Mouse (Mus musculus) right cerebral cortex, postnatal 25 days (tissue): ENCODE measurements at regions not wholly inside any gene's neighbourhood (a gene's known extent, or its start where the extent isn't known, plus 50 kb on each side); places are given as distances from the start of the nearest gene placed in this dataset.
"Not testable (repeated sequence)": the region's sequence is repeated elsewhere in the genome, so short reads cannot be mapped to it uniquely, and the experiment has no call there.

ENCODE experiments used
- DNase-seq: peaks from one replicate; pipeline ENCODE4 v3.0.0; 2022

- DNase-seq, result no peak
Observed at GRCm38 (mm10) chr1:136680173-136680572, 55.5 kb downstream of the Zfp281 start.

GRCm38 (mm10) chr1:136682311-136682710 is 57.6 kb downstream of the Zfp281 start:
- DNase-seq, result not testable (repeated sequence)

DNA sequence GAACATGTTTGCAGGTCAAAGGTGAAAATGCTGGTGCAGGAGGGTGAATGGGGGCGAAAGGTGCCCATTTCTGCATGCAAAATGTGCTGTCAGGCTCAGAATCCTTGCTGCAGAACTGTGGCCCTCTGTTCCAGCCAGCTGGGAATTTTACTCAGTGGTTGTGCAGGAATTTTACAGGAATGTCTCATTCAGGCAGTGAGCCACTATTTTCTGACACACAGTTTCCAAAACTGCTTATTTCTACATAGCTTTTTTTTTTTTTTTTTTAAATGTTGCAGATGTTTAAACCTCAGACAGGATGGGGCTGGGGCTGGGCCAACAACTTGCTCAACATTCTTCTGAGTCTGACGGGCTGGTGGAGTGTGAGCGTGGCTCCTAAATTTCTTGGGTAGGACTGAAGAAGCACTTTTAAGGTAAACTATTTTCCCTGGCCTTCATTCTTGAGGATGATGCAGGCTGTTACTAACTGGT is 58.4 kb downstream of the Zfp281 start:
- no peak for DNase-seq

GRCm38 (mm10) chr1:136683561-136684131 is 58.9 kb downstream of the Zfp281 start:
- DNase-seq, result no peak

GRCm38 (mm10) chr1:136684481-136684880 is 59.8 kb downstream of the Zfp281 start:
- no peak for DNase-seq

- DNase-seq, result no peak
Observed at GRCm38 (mm10) chr1:136685191-136686060, 60.7 kb downstream of the Zfp281 start.

DNA sequence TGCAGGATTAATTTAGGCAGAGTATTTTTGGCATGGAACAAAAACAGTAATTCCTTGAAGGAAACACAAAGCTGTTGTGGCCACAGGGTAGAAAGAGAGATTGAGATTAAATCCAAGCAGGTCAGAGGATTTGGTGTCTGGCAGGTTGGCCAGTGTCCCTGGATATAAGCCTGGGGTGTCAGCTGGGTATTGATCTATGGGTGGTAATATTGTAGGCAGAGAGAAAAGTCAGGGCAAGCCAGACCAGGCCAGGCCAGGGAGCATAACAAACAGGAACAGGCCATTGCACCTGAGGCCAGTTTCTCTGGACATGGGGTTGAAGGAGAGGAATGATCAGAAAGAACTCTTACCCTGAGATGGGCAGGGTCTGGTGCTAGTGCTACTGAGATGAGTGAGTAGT is 61.8 kb downstream of the Zfp281 start:
- no peak for DNase-seq

- no peak for DNase-seq
Observed at GRCm38 (mm10) chr1:136690068-136690467, 65.4 kb downstream of the Zfp281 start.

GRCm38 (mm10) chr1:136693421-136693820 is 68.7 kb downstream of the Zfp281 start:
- no peak for DNase-seq

DNA sequence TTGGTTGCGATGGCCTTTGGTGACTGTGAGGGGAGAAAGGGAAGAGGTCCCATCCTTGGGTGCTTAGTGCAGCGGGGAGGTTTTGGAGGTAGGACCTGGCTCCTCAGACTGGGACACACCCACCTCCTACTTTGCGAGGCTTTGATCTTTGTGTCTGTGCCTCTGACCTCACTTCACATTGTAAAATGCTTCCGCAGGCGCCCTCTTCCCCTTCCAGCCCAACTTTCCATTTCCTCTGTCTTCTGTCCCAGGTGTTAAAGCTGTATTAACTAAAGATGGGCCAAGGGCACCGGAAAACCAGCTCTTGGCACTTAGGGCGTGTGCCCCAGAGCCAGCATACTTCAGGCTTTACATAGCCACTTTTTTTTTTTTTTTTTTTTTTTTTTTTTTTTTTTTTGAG is 70.3 kb downstream of the Zfp281 start:
- no peak for DNase-seq

DNA sequence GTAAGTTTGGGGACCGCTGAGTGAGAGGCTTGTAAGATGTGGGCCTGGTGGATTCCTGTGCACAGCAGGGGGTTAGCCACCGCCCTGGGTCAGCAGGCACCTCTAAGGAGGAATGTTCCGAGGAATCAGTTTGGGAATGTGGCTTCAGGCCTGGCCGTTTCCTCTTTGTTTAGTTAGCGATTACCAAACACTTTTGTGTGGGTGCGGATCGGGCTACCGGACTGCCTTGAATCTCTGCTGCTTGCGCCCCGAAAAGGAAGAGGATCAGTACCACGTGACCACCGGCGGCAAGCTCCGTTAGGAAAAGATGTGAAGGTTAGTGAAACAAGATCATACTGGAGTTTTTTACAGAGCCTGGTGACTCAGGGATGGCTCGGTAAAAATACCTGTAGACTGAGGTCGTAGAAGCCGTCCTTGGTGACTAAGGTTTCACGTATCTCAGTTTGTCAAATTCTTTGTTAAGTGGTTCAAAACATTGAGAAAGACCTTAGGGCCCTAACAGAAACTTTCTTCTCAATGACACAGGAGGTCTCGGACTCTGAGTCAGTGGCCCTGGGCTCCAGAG is 71.5 kb downstream of the Zfp281 start:
- no peak for DNase-seq

GRCm38 (mm10) chr1:136698454-136699152 is 73.9 kb downstream of the Zfp281 start:
- no peak for DNase-seq

GRCm38 (mm10) chr1:136699153-136699524 is 74.4 kb downstream of the Zfp281 start:
- DNase-seq, result no peak

DNA sequence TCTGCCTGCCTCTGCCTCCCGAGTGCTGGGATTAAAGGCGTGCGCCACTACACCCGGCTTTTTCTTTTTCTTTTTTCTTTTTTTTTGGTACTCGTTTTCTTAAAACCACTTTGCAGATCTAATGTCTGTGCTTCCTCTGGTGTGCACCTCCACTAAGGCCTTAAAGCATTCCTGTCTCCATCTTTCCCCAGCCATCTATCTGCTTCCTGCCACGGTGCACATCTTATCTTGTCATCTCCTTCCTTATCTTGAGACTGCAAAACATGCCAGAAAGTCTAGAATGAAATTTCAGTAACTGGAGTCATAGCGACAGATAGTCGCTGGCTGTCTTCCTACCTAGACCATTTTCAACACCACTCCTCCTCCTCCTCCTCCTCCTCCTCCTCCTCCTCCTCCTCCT is 74.9 kb downstream of the Zfp281 start:
- no peak for DNase-seq

DNA sequence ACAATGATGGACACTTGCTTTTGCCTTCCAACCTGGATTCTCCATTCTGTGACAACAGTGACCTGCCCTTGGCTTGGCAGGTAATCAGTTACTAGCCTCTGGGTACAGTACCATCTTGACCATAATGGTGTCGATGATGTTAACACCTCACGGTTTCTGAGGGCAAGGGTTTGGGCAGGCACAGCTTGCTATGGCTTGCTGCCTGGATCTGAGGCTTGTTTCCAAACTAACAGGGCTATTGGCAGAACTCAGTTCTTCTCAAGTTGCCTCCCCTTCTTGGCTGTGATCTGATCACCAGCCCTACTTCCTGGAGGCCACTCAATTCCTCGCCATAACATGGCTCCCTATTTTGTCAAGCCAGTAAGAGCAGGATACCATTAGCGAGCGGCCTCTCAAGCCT is 79.4 kb downstream of the Zfp281 start:
- DNase-seq, result no peak

GRCm38 (mm10) chr1:136706509-136706908 is 81.8 kb downstream of the Zfp281 start:
- peak; percentile 20 for DNase-seq

- DNase-seq, result no peak
Observed at GRCm38 (mm10) chr1:136707394-136707793, 82.7 kb downstream of the Zfp281 start.

- DNase-seq, result no peak
Observed at GRCm38 (mm10) chr1:136707866-136708265, 83.2 kb downstream of the Zfp281 start.

DNA sequence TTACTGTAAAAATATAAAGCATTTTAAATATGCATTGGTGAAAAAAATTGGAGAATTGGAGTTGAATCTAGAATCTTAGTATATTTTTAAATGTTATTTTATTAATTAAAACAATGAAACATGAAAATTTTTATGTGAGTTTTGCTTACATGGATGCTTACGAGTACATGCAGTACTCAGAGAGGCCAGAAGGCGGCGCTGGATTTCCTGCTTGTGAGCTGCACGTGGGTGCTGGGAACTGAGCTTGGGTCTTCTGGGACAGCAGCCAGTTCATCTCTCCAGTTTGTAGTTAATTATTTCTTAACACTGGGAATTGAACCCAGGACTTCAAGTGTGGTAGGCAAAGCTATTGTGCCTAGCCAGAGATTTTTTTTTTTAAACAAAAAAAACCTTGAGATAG is 85.5 kb downstream of the Zfp281 start:
- no peak for DNase-seq

- DNase-seq, result no peak
Observed at GRCm38 (mm10) chr1:136711243-136711642, 86.5 kb downstream of the Zfp281 start.

DNA sequence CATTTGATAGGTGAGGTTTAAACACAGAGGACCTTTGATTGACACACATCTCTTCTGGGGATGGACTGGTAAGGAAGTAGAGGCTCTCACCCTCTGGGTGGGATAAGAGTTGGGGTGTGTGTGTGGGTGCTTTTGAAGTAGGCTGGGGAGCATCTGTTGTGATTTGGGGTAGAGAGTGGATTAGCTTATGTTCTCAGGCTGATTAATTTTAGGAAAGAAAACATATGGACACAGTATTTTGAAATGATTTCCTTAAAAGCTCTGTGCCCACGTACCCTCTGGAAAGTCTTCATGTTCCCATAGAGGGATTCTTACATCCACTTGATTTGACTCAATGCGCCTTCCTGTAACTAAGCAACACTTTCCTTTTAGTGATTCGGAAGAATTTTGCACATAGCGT is 89.4 kb downstream of the Zfp281 start:
- peak; percentile 44 for DNase-seq

- no peak for DNase-seq
Observed at GRCm38 (mm10) chr1:136714987-136715386, 90.3 kb downstream of the Zfp281 start.

GRCm38 (mm10) chr1:136717830-136718517 is 93.3 kb downstream of the Zfp281 start:
- DNase-seq, result no peak
